Mouse (Mus musculus) ES-E14 (cell line): Measurements from ENCODE around the gene Ergic1.

Source experiments
- CHD2 ChIP-seq: IDR thresholded peaks from 2 replicates; pipeline ENCODE4 v1.6.1; 2014; ENCODE audit warnings: mild to moderate bottlenecking, low read depth, low read length, inconsistent platforms
- MAFK ChIP-seq: IDR thresholded peaks from 2 replicates; pipeline ENCODE4 v1.6.1; 2014; ENCODE audit warnings: mild to moderate bottlenecking, low read depth, low read length, inconsistent platforms; ENCODE audit not compliant: insufficient read depth
- ZC3H11A ChIP-seq: IDR thresholded peaks from 2 replicates; pipeline ENCODE4 v1.6.1; 2012; ENCODE audit warnings: low read depth, mild to moderate bottlenecking, inconsistent platforms, low read length, borderline replicate concordance

DNA sequence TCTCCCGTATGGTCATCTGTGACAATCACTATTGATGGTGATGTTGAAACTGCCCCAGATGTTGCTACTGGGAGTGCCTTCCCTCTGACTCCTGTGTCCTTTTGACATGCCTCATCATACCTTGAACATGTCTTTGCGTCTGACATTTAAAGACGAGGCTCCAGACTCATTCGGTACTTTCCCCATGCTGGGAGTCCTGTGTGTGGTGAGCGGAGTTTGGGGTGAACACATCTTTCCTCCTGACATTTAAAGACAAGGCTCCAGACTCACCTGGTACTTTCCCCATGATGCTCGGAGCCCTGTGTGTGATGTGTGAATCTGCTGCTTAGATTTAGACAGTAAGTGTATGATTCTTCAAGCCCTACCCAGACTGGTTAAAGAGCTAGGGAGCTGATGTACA lies 10.2 kb upstream of the Ergic1 start:
- TF ChIP-seq MAFK (no peak), ZC3H11A (no peak), CHD2 (no peak)
